Mouse (Mus musculus): Measurements from ENCODE around the gene Jarid2.

- TF ChIP-seq POLR2A (IDR thresholded peaks at IDR 0.05; ENCODE audit: borderline replicate concordance, insufficient read depth, low read length) (no peak), CTCF (IDR thresholded peaks at IDR 0.05; ENCODE audit: borderline replicate concordance, insufficient read depth, low read depth, low read length) (no peak)
Measured at GRCm38 (mm10) chr13:44796775-44797174, 67.5 kb downstream of the Jarid2 start.

All from cerebellum, adult 2 months (tissue).